Mouse (Mus musculus) heart, adult 2 months (tissue): ENCODE results near the gene Nectin1.

Source experiments
- CTCF ChIP-seq: fragments of 200-600 bp; IDR thresholded peaks from 2 replicates; pipeline ENCODE4 v1.8.1; 2022; ENCODE audit warnings: antibody characterized with exemption, mild to moderate bottlenecking, moderate library complexity
- POLR2A ChIP-seq: fragments of 200-500 bp; IDR thresholded peaks from 2 replicates; pipeline ENCODE4 v1.6.1; 2011; ENCODE audit warnings: mild to moderate bottlenecking, low read depth, low read length, control low read depth; ENCODE audit not compliant: insufficient read depth

DNA sequence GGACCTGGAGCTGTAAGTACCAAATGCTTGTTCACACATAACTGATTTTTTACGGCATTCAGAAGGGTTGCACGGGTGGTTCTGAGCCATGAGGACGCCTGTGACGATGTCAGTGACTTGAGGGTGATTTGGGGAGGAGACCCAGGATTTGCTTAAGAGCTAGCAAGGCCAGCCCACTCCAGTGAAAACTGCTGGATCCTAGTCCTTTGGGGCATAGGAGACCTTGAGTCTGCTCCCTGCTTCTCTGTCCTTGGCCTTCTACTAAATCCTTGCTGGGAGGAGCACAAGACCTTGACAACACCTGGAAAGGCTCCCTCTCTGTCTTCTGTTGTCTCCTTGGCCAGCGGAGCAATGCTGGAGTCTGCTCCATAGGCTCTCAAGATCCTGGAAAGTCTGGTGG lies 4.7 kb downstream of the Nectin1 start:
- TF ChIP-seq CTCF (no peak), POLR2A (no peak)
